Mouse (Mus musculus): ENCODE results near the gene Bik.

GRCm38 (mm10) chr15:83527092-83527437 lies 403 bp downstream of the Bik start:
- TF ChIP-seq CTCF (IDR thresholded peaks at IDR 0.05; ENCODE audit: extremely low read depth, insufficient read length, insufficient replicate concordance, low read depth, low read length) (no peak), POLR2A (IDR thresholded peaks at IDR 0.05; ENCODE audit: low read depth, low read length) (no peak)

Data from small intestine, adult 2 months (tissue).